Mouse (Mus musculus): Measurements from ENCODE around the gene Mical3. TPM values are rescaled to one million over a fixed set of nuclear protein-coding genes. Genes with fewer than 3 reads are reported as not detected.
"Not testable (repeated sequence)": the region's sequence is repeated elsewhere in the genome, so short reads cannot be mapped to it uniquely, and the experiment has no call there.

Mical3 gene
- polyA plus RNA-seq, 1 experiment from 2014 or later = 11.8 TPM

GRCm38 (mm10) chr6:120930450-120931306 lies 200.1 kb downstream of the Mical3 start:
- WGBS = 94% methylated on average over 6 of the region's 6 CpGs
- H3K4me1 ChIP-seq (replicated peaks) = no peaks in the 10 kb centered on the region

GRCm38 (mm10) chr6:120929421-120929820 lies 201.4 kb downstream of the Mical3 start:
- Histone ChIP-seq H3K27ac (no peak overlapping the region), H3K4me1 (replicated peaks) (no peaks in the 10 kb centered on the region), H3K36me3 (peaks cover 30% of the 10 kb centered on the region), H3K4me3 (no peak overlapping the region), H3K27me3 (ENCODE audit: insufficient read depth, poor library complexity, severe bottlenecking) (no peaks in the 10 kb centered on the region), H3K9me3 (no peaks in the 10 kb centered on the region)
- no peak for DNase-seq (ENCODE audit: low spot score)
- 60% methylated on average over 1 of the region's 1 CpGs for WGBS

More at GRCm38 (mm10) chr6:120930450-120931306, 200.1 kb downstream of the Mical3 start:
- no peak overlapping the region for H3K4me3 ChIP-seq
- no peaks in the 10 kb centered on the region for H3K27me3 ChIP-seq (ENCODE audit: insufficient read depth, poor library complexity, severe bottlenecking)
- no peak overlapping the region for H3K27ac ChIP-seq
- no peak for DNase-seq (ENCODE audit: low spot score)
- peaks cover 37% of the 10 kb centered on the region for H3K36me3 ChIP-seq
- H3K9me3 ChIP-seq = no peaks in the 10 kb centered on the region

- no peak for DNase-seq (ENCODE audit: low spot score)
- Histone ChIP-seq H3K27me3 (ENCODE audit: insufficient read depth, poor library complexity, severe bottlenecking) (no peaks in the 10 kb centered on the region), H3K9me3 (no peaks in the 10 kb centered on the region), H3K36me3 (peaks cover 15% of the 10 kb centered on the region), H3K4me1 (replicated peaks) (no peaks in the 10 kb centered on the region), H3K27ac (no peak overlapping the region), H3K4me3 (no peak overlapping the region)
- 84% methylated on average over 3 of the region's 3 CpGs for WGBS
Measured at GRCm38 (mm10) chr6:120927765-120928164, 203.0 kb downstream of the Mical3 start.

GRCm38 (mm10) chr6:120926880-120927279 lies 203.9 kb downstream of the Mical3 start:
- peaks cover 6% of the 10 kb centered on the region for H3K36me3 ChIP-seq
- 62% methylated on average over 2 of the region's 2 CpGs for WGBS
- H3K4me1 ChIP-seq (replicated peaks) = no peaks in the 10 kb centered on the region
- DNase-seq (ENCODE audit: low spot score) = no peak
- no peak overlapping the region for H3K4me3 ChIP-seq
- H3K9me3 ChIP-seq = 0 out of 2 replicates have a peak, but pooled peaks cover under 1% of the 10 kb centered on the region
- no peaks in the 10 kb centered on the region for H3K27me3 ChIP-seq (ENCODE audit: insufficient read depth, poor library complexity, severe bottlenecking)
- no peak overlapping the region for H3K27ac ChIP-seq

GRCm38 (mm10) chr6:120924791-120925321 lies 205.9 kb downstream of the Mical3 start:
- not testable (repeated sequence) for H3K4me3 ChIP-seq; DNase-seq (ENCODE audit: low spot score); H3K9me3 ChIP-seq; H3K36me3 ChIP-seq; H3K4me1 ChIP-seq (replicated peaks); H3K27me3 ChIP-seq (ENCODE audit: insufficient read depth, poor library complexity, severe bottlenecking); H3K27ac ChIP-seq
- 67% methylated on average over 2 of the region's 2 CpGs for WGBS

GRCm38 (mm10) chr6:120917975-120918374 lies 212.8 kb downstream of the Mical3 start:
- 51% methylated on average over 3 of the region's 3 CpGs for WGBS
- peaks cover 22% of the 10 kb centered on the region for H3K4me1 ChIP-seq (replicated peaks)
- DNase-seq (ENCODE audit: low spot score) = no peak
- H3K4me3 ChIP-seq = no peak overlapping the region
- H3K27me3 ChIP-seq (ENCODE audit: insufficient read depth, poor library complexity, severe bottlenecking) = peaks cover 19% of the 10 kb centered on the region
- H3K9me3 ChIP-seq = 0 out of 2 replicates have a peak, but pooled peaks cover 4% of the 10 kb centered on the region
- H3K27ac ChIP-seq = no peak overlapping the region
- H3K36me3 ChIP-seq = no peaks in the 10 kb centered on the region

GRCm38 (mm10) chr6:120916972-120917881 lies 213.6 kb downstream of the Mical3 start:
- 30% methylated on average over 10 of the region's 14 CpGs for WGBS

GRCm38 (mm10) chr6:120916074-120916971 lies 214.5 kb downstream of the Mical3 start, which contains the start of gene Bid:
TSS of gene Bid (minus strand) at chr6:120916853.
- peaks cover 26% of the 10 kb centered on the region for H3K4me1 ChIP-seq (replicated peaks)
- H3K27ac ChIP-seq = peak within 1 kb of the TSS; percentile 79
- no peaks in the 10 kb centered on the region for H3K36me3 ChIP-seq
- peak within 1 kb of the TSS; percentile 77 for H3K4me3 ChIP-seq
- WGBS = under 1% methylated on average over 67 of the region's 67 CpGs
- no peaks in the 10 kb centered on the region for H3K9me3 ChIP-seq
- H3K27me3 ChIP-seq (ENCODE audit: insufficient read depth, poor library complexity, severe bottlenecking) = peaks cover 19% of the 10 kb centered on the region
- peak; percentile 90 for DNase-seq (ENCODE audit: low spot score)

More at GRCm38 (mm10) chr6:120916972-120917881, 213.6 kb downstream of the Mical3 start:
- not testable (repeated sequence) for H3K36me3 ChIP-seq; DNase-seq (ENCODE audit: low spot score); H3K9me3 ChIP-seq
- Histone ChIP-seq H3K4me1 (replicated peaks) (peaks cover 23% of the 10 kb centered on the region), H3K27me3 (ENCODE audit: insufficient read depth, poor library complexity, severe bottlenecking) (peaks cover 19% of the 10 kb centered on the region), H3K27ac (peak overlapping the region; percentile 79), H3K4me3 (peak overlapping the region; percentile 77)

GRCm38 (mm10) chr6:120915649-120915975 lies 215.2 kb downstream of the Mical3 start:
- no peak for DNase-seq (ENCODE audit: low spot score)
- H3K27ac ChIP-seq = no peak overlapping the region
- 28% methylated on average over 2 of the region's 2 CpGs for WGBS
- H3K4me3 ChIP-seq = peak overlapping the region; percentile 77; the same call in 1 of the 2 replicates
- H3K36me3 ChIP-seq = no peaks in the 10 kb centered on the region
- H3K9me3 ChIP-seq = no peaks in the 10 kb centered on the region
- peaks cover 26% of the 10 kb centered on the region for H3K4me1 ChIP-seq (replicated peaks)
- peaks cover 19% of the 10 kb centered on the region for H3K27me3 ChIP-seq (ENCODE audit: insufficient read depth, poor library complexity, severe bottlenecking)

GRCm38 (mm10) chr6:120914911-120915648 lies 215.7 kb downstream of the Mical3 start:
- peak; percentile 23 for DNase-seq (ENCODE audit: low spot score)
- H3K4me3 ChIP-seq = peak overlapping the region; percentile 77; the same call in 1 of the 2 replicates

GRCm38 (mm10) chr6:120914533-120914910 lies 216.3 kb downstream of the Mical3 start:
- no peak overlapping the region for H3K4me3 ChIP-seq
- 83% methylated on average over 4 of the region's 4 CpGs for WGBS
- H3K4me1 ChIP-seq (replicated peaks) = peaks cover 26% of the 10 kb centered on the region
- H3K27ac ChIP-seq = no peak overlapping the region
- H3K9me3 ChIP-seq = no peaks in the 10 kb centered on the region
- peaks cover 19% of the 10 kb centered on the region for H3K27me3 ChIP-seq (ENCODE audit: insufficient read depth, poor library complexity, severe bottlenecking)
- no peaks in the 10 kb centered on the region for H3K36me3 ChIP-seq
- no peak for DNase-seq (ENCODE audit: low spot score)

More at GRCm38 (mm10) chr6:120914911-120915648, 215.7 kb downstream of the Mical3 start:
- Histone ChIP-seq H3K27me3 (ENCODE audit: insufficient read depth, poor library complexity, severe bottlenecking) (peaks cover 19% of the 10 kb centered on the region), H3K9me3 (no peaks in the 10 kb centered on the region), H3K27ac (no peak overlapping the region), H3K36me3 (no peaks in the 10 kb centered on the region), H3K4me1 (replicated peaks) (peaks cover 26% of the 10 kb centered on the region)
- 44% methylated on average over 9 of the region's 9 CpGs for WGBS
